Comparison of ENCODE assay signal across 8 mouse cellular contexts in the genomic region with DNA sequence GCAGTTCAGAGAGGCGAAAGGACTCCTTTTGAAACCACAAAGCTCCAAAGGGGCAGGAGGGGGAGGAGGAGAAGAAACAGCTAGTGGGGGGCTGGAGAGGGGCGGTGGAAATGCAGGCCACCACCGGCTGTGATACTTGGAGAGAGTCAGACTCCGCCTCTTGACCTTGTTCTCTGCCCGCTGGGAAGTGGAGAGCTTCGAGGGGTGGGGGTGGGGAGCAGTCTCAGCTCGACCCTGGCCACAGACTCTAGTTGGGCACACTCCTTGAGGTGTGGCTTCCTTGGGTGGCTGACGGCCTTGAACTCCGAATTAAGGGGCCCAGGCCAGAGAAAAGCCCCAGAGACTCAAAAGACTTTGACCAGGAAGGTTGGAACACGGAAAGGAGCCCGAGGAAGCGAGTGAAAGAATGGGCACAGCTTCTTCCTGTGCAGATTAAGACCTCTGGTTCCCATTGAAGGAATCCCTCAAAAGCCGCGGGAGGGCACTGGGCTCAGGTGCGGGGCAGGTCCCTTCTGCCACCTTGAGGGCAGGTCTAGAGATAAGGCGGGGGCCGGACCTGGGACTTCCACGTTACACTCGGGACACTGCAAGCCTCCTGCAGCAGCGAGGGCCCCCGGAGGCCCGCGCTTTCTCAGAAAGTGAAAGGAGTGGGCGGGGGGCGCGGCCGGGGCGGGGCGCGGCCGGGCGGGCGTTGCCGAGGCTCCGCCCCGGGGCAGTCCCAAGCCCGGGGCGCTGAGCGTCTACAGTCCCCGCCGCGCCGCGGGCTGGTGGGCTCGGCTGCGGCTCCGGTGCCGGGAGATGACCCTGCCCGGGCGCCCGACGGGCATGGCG. TPM values are rescaled to one million over a fixed set of nuclear protein-coding genes. Genes with fewer than 3 reads are reported as not detected.
DNase-seq lines count a peak whose midpoint lies in the region; ATAC-seq lines count a peak whose summit lies in the region.

A gene (plus strand): TSS at position 757 of the 831 bp plus-strand sequence.

- peaks cover 51% of the 10 kb centered on the region for H3K27me3 ChIP-seq in embryonic facial prominence, embryonic 14.5 days (replicated peaks; ENCODE audit: control insufficient read depth, insufficient read depth, low read length)
- H3K27me3 ChIP-seq in lung, embryonic 16.5 days (ENCODE audit: control insufficient read depth, insufficient read depth, low read depth, low read length) = peaks cover 19% of the 10 kb centered on the region

- H3K4me3 ChIP-seq in embryonic facial prominence, embryonic 14.5 days (ENCODE audit: low read depth, low read length) = peak within 1 kb of the TSS; percentile 66
- peak within 1 kb of the TSS; percentile 70 for H3K4me3 ChIP-seq in lung, embryonic 16.5 days (ENCODE audit: low read length)

- DNase-seq in CD4-positive helper T cell, adult 2 months (ENCODE audit: low read depth, low spot score) = peak; percentile 86
- DNase-seq in WW6 (ENCODE audit: low read depth, low spot score) = peak; percentile 65
- DNase-seq in embryonic facial prominence, embryonic 14.5 days (ENCODE audit: low spot score) = peak; percentile 83
- peak; percentile 56 to 72 for DNase-seq in heart, postnatal 14 days
- no peak for DNase-seq in large intestine, adult 2 months (ENCODE audit: low read depth, low spot score)
- DNase-seq in ovary, postnatal 10 days (ENCODE audit: low spot score) = peak; percentile 48
- peak; percentile 75 to 78 for DNase-seq in thymus, postnatal 36 days

- intact Hi-C loops in heart, postnatal 14 days (cut with DNase I) = loop anchor here (5.0 kb wide), 1 partner anchor 64 kb away; a partner anchor contains a TSS

- H3K36me3 ChIP-seq in embryonic facial prominence, embryonic 14.5 days (ENCODE audit: control insufficient read depth, insufficient read depth, low read length) = no peaks in the 10 kb centered on the region
- H3K36me3 ChIP-seq in lung, embryonic 16.5 days (ENCODE audit: control insufficient read depth, insufficient read depth, low read length) = no peaks in the 10 kb centered on the region

- H3K27ac ChIP-seq in embryonic facial prominence, embryonic 14.5 days (replicated peaks; ENCODE audit: low read depth, low read length) = 0 out of 2 replicates have a peak within 1 kb of the TSS, but pooled peaks have one; percentile 8
- H3K27ac ChIP-seq in lung, embryonic 16.5 days (ENCODE audit: low read length) = peak within 1 kb of the TSS; percentile 92

- peak; percentile 87 for ATAC-seq in embryonic facial prominence, embryonic 14.5 days (ENCODE audit: low read depth)
- ATAC-seq in lung, embryonic 16.5 days (ENCODE audit: low read depth) = peak; percentile 90

- H3K9ac ChIP-seq in embryonic facial prominence, embryonic 14.5 days (ENCODE audit: low read depth, low read length) = peak within 1 kb of the TSS; percentile 64
- H3K9ac ChIP-seq in lung, embryonic 16.5 days (ENCODE audit: low read length) = peak within 1 kb of the TSS; percentile 79

- H3K4me2 ChIP-seq in embryonic facial prominence, embryonic 14.5 days (ENCODE audit: low read depth, low read length) = peak within 1 kb of the TSS; percentile 100
- peak within 1 kb of the TSS; percentile 99 for H3K4me2 ChIP-seq in lung, embryonic 16.5 days (ENCODE audit: low read depth, low read length)

- peaks cover 15% of the 10 kb centered on the region; the same call in 1 of the 2 replicates for H3K4me1 ChIP-seq in embryonic facial prominence, embryonic 14.5 days (ENCODE audit: control insufficient read depth, insufficient read depth, low read length)
- peaks cover 22% of the 10 kb centered on the region for H3K4me1 ChIP-seq in lung, embryonic 16.5 days (replicated peaks; ENCODE audit: control insufficient read depth, insufficient read depth, low read length)

- H3K9me3 ChIP-seq in embryonic facial prominence, embryonic 14.5 days (ENCODE audit: control insufficient read depth, low read length) = no peaks in the 10 kb centered on the region
- no peaks in the 10 kb centered on the region for H3K9me3 ChIP-seq in lung, embryonic 16.5 days (ENCODE audit: control insufficient read depth, low read length)

- WGBS in embryonic facial prominence, embryonic 14.5 days = 0% methylated on average over 16 of the region's 53 CpGs
- WGBS in large intestine, adult 2 months = under 1% methylated on average over 51 of the region's 53 CpGs
- under 1% methylated on average over 48 of the region's 53 CpGs for WGBS in lung, embryonic 16.5 days

RNA-seq across cellular contexts. Expression of the gene that starts here (rescaled TPM):
- 0.84 and 1.2 TPM in 2 replicates for polyA plus RNA-seq in embryonic facial prominence, embryonic 14.5 days (2014; fragmentation: Nextera tagmentation; extraction: Ambion mirVana)
- total RNA-seq in heart, postnatal 14 days (2021) = 1 to 10 TPM in 1 of 2 experiments, under 1 TPM in 1; 0.41 to 1.1 TPM
- polyA plus RNA-seq in large intestine, adult 2 months (2012; rRNA removed) = 32.1 and 41.0 TPM in 2 replicates
- 3.0 and 3.6 TPM in 2 replicates for polyA plus RNA-seq in lung, embryonic 16.5 days (2015; fragmentation: Nextera tagmentation; extraction: Ambion mirVana)
